Mouse (Mus musculus): Measurements from ENCODE around the gene Pgm5. TPM values are rescaled to one million over a fixed set of nuclear protein-coding genes. Genes with fewer than 3 reads are reported as not detected.
A peak's percentile ranks its signal among the peaks of the same experiment; 100 is the strongest.

Pgm5 gene
- polyA plus RNA-seq, 1 experiment from 2014 or later, result 0.44 TPM

- no peaks in the 10 kb centered on the region for H3K27me3 ChIP-seq (replicated peaks)
- no peak for ATAC-seq (replicated peaks)
- no peak overlapping the region for H3K27ac ChIP-seq
- no peak overlapping the region for H3K9ac ChIP-seq
- WGBS, result 96% methylated on average over 2 of the region's 2 CpGs
- H3K9me3 ChIP-seq, result no peaks in the 10 kb centered on the region
- H3K36me3 ChIP-seq (replicated peaks), result no peaks in the 10 kb centered on the region
- no peak overlapping the region for H3K4me2 ChIP-seq
- H3K4me3 ChIP-seq, result no peak overlapping the region
- H3K4me1 ChIP-seq, result no peaks in the 10 kb centered on the region
These were observed 199.3 kb downstream of the Pgm5 start for GRCm38 (mm10) chr19:24662346-24662745.

GRCm38 (mm10) chr19:24656981-24657380 is 204.7 kb downstream of the Pgm5 start:
- Histone ChIP-seq H3K27me3 (replicated peaks) (no peaks in the 10 kb centered on the region), H3K4me2 (no peak overlapping the region), H3K9ac (no peak overlapping the region), H3K9me3 (no peaks in the 10 kb centered on the region), H3K4me1 (peaks cover 3% of the 10 kb centered on the region; the same call in 1 of the 2 replicates), H3K27ac (no peak overlapping the region), H3K4me3 (no peak overlapping the region), H3K36me3 (replicated peaks) (no peaks in the 10 kb centered on the region)
- no peak for ATAC-seq (replicated peaks)
- WGBS, result 85% methylated on average over 3 of the region's 3 CpGs

GRCm38 (mm10) chr19:24653230-24653799 is 208.3 kb downstream of the Pgm5 start:
- H3K27me3 ChIP-seq (replicated peaks), result no peaks in the 10 kb centered on the region
- H3K27ac ChIP-seq, result no peak overlapping the region
- H3K4me3 ChIP-seq, result no peak overlapping the region
- ATAC-seq (replicated peaks), result no peak
- peaks cover 8% of the 10 kb centered on the region; the same call in 1 of the 2 replicates for H3K4me1 ChIP-seq
- 83% methylated on average over 9 of the region's 9 CpGs for WGBS
- H3K9me3 ChIP-seq, result no peaks in the 10 kb centered on the region
- H3K9ac ChIP-seq, result no peak overlapping the region
- H3K4me2 ChIP-seq, result no peak overlapping the region
- no peaks in the 10 kb centered on the region for H3K36me3 ChIP-seq (replicated peaks)

- no peak overlapping the region for H3K4me3 ChIP-seq
- ATAC-seq (replicated peaks), result peak; percentile 82
These were observed 209.2 kb downstream of the Pgm5 start for GRCm38 (mm10) chr19:24652342-24653019.

GRCm38 (mm10) chr19:24651595-24651994 is 210.1 kb downstream of the Pgm5 start:
- 0 out of 2 replicates have a peak, but pooled peaks have one; percentile 50 for ATAC-seq (replicated peaks)
- WGBS, result 24% methylated on average over 2 of the region's 2 CpGs
- Histone ChIP-seq H3K27me3 (replicated peaks) (no peaks in the 10 kb centered on the region), H3K4me1 (peaks cover 8% of the 10 kb centered on the region; the same call in 1 of the 2 replicates), H3K36me3 (replicated peaks) (no peaks in the 10 kb centered on the region), H3K4me2 (no peak overlapping the region), H3K27ac (peak overlapping the region; percentile 29; the same call in 1 of the 2 replicates), H3K4me3 (no peak overlapping the region), H3K9me3 (no peaks in the 10 kb centered on the region), H3K9ac (no peak overlapping the region)

More at GRCm38 (mm10) chr19:24652342-24653019, 209.2 kb downstream of the Pgm5 start:
- Histone ChIP-seq H3K36me3 (replicated peaks) (no peaks in the 10 kb centered on the region), H3K9me3 (no peaks in the 10 kb centered on the region), H3K27ac (peak overlapping the region; percentile 21; the same call in 1 of the 2 replicates), H3K27me3 (replicated peaks) (no peaks in the 10 kb centered on the region), H3K4me2 (no peak overlapping the region), H3K9ac (no peak overlapping the region), H3K4me1 (peaks cover 8% of the 10 kb centered on the region; the same call in 1 of the 2 replicates)
- WGBS, result 33% methylated on average over 6 of the region's 6 CpGs

GRCm38 (mm10) chr19:24650428-24650827 is 211.2 kb downstream of the Pgm5 start:
- 70% methylated on average over 8 of the region's 8 CpGs for WGBS
- no peaks in the 10 kb centered on the region for H3K36me3 ChIP-seq (replicated peaks)
- H3K4me1 ChIP-seq, result peaks cover 8% of the 10 kb centered on the region; the same call in 1 of the 2 replicates
- no peaks in the 10 kb centered on the region for H3K9me3 ChIP-seq
- H3K27ac ChIP-seq, result no peak overlapping the region
- H3K4me2 ChIP-seq, result no peak overlapping the region
- no peak overlapping the region for H3K4me3 ChIP-seq
- H3K27me3 ChIP-seq (replicated peaks), result no peaks in the 10 kb centered on the region
- no peak overlapping the region for H3K9ac ChIP-seq
- 0 out of 2 replicates have a peak, but pooled peaks have one; percentile 35 for ATAC-seq (replicated peaks)

- Histone ChIP-seq H3K4me2 (no peak overlapping the region), H3K27ac (no peak overlapping the region), H3K36me3 (replicated peaks) (no peaks in the 10 kb centered on the region), H3K4me1 (peaks cover 8% of the 10 kb centered on the region; the same call in 1 of the 2 replicates), H3K27me3 (replicated peaks) (no peaks in the 10 kb centered on the region), H3K9me3 (no peaks in the 10 kb centered on the region), H3K4me3 (no peak overlapping the region), H3K9ac (no peak overlapping the region)
- ATAC-seq (replicated peaks), result no peak
- WGBS, result 77% methylated on average over 8 of the region's 8 CpGs
These were observed 213.6 kb downstream of the Pgm5 start for GRCm38 (mm10) chr19:24648016-24648415.

GRCm38 (mm10) chr19:24646162-24646829 is 215.4 kb downstream of the Pgm5 start:
- no peaks in the 10 kb centered on the region for H3K27me3 ChIP-seq (replicated peaks)
- H3K4me1 ChIP-seq, result no peaks in the 10 kb centered on the region
- H3K4me3 ChIP-seq, result no peak overlapping the region
- H3K9me3 ChIP-seq, result no peaks in the 10 kb centered on the region
- no peak overlapping the region for H3K27ac ChIP-seq
- no peak for ATAC-seq (replicated peaks)
- no peak overlapping the region for H3K9ac ChIP-seq
- H3K4me2 ChIP-seq, result no peak overlapping the region
- H3K36me3 ChIP-seq (replicated peaks), result no peaks in the 10 kb centered on the region
- WGBS, result 79% methylated on average over 8 of the region's 8 CpGs

- Histone ChIP-seq H3K27me3 (replicated peaks) (no peaks in the 10 kb centered on the region), H3K9ac (no peak overlapping the region), H3K4me3 (no peak overlapping the region), H3K36me3 (replicated peaks) (no peaks in the 10 kb centered on the region), H3K4me1 (no peaks in the 10 kb centered on the region), H3K4me2 (no peak overlapping the region), H3K27ac (no peak overlapping the region), H3K9me3 (no peaks in the 10 kb centered on the region)
- no peak for ATAC-seq (replicated peaks)
- 79% methylated on average over 10 of the region's 10 CpGs for WGBS
These were observed 216.7 kb downstream of the Pgm5 start for GRCm38 (mm10) chr19:24644971-24645370.

- Histone ChIP-seq H3K9me3 (no peaks in the 10 kb centered on the region), H3K9ac (no peak overlapping the region), H3K4me3 (no peak overlapping the region), H3K4me1 (no peaks in the 10 kb centered on the region), H3K36me3 (replicated peaks) (no peaks in the 10 kb centered on the region), H3K27me3 (replicated peaks) (no peaks in the 10 kb centered on the region), H3K27ac (no peak overlapping the region), H3K4me2 (no peak overlapping the region)
- WGBS, result 86% methylated on average over 6 of the region's 6 CpGs
- no peak for ATAC-seq (replicated peaks)
These were observed 220.7 kb downstream of the Pgm5 start for GRCm38 (mm10) chr19:24640982-24641381.

- H3K36me3 ChIP-seq (replicated peaks), result no peaks in the 10 kb centered on the region
- H3K27ac ChIP-seq, result no peak overlapping the region
- no peaks in the 10 kb centered on the region for H3K9me3 ChIP-seq
- 94% methylated on average over 6 of the region's 6 CpGs for WGBS
- ATAC-seq (replicated peaks), result no peak
- no peak overlapping the region for H3K4me2 ChIP-seq
- no peak overlapping the region for H3K9ac ChIP-seq
- H3K4me1 ChIP-seq, result no peaks in the 10 kb centered on the region
- no peak overlapping the region for H3K4me3 ChIP-seq
- H3K27me3 ChIP-seq (replicated peaks), result no peaks in the 10 kb centered on the region
These were observed 223.7 kb downstream of the Pgm5 start for GRCm38 (mm10) chr19:24637988-24638387.

GRCm38 (mm10) chr19:24636616-24637015 is 225.0 kb downstream of the Pgm5 start:
- H3K4me1 ChIP-seq, result no peaks in the 10 kb centered on the region
- no peak overlapping the region for H3K4me2 ChIP-seq
- H3K36me3 ChIP-seq (replicated peaks), result no peaks in the 10 kb centered on the region
- 85% methylated on average over 10 of the region's 10 CpGs for WGBS
- H3K27me3 ChIP-seq (replicated peaks), result no peaks in the 10 kb centered on the region
- no peak overlapping the region for H3K4me3 ChIP-seq
- no peak overlapping the region for H3K27ac ChIP-seq
- ATAC-seq (replicated peaks), result no peak
- no peak overlapping the region for H3K9ac ChIP-seq
- no peaks in the 10 kb centered on the region for H3K9me3 ChIP-seq
